Mouse (Mus musculus): Measurements from ENCODE around the gene Lgals4.
A peak's percentile ranks its signal among the peaks of the same experiment; 100 is the strongest.

Gene Lgals4

DNA sequence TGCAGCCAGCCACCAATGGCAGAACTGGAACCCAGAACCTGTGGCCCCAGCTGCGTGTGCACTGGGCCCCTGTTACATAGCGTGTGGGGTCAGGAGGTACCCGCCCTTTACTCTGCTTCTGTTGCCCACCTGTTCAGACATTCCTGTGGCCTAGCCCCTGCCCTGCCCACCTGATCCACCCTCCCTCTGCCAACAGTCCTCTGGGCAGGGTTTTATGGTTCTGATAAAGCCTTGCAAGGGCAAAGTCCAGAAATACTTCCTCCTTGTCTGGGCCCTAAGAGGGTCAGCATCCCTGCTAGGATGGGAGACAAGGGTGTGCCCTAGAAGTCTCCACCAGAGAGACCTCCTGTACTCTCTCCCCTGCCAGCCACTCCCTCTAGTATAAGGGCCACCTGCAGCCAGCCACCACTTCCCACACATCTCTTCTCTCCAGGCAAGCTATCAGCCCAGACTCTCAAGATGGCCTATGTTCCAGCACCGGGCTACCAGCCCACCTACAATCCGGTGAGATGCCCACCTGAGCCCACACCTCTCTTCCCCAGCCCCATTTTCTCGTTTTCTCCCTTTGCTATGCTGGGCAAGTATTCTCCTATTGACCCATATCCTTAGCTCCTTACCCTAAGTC is at the start of gene Lgals4:
Gene Lgals4 (plus strand): TSS at position 132 of the 625 bp plus-strand sequence.
- no peak for DNase-seq

DNA sequence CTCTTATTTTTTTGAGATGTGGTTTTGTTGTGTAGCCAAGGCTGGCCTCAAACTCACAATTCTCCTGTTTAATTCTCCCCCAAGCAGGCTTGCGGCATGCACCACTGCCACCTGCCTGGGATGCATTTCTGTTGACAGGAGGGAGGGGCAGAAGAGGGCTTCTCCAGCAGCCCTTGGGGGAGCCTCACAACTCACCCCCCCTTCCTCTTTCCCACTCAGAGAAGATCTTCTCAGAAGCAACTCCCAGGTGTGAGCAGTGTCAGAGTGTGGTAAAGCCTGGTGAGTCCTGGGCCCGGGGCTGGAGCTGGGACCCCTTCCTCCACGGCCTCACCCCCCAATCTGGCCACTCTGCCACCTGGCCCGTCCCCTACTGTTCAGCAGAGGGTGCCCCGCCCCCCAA is 48.5 kb upstream of the Lgals4 start:
- no peak for DNase-seq

DNA sequence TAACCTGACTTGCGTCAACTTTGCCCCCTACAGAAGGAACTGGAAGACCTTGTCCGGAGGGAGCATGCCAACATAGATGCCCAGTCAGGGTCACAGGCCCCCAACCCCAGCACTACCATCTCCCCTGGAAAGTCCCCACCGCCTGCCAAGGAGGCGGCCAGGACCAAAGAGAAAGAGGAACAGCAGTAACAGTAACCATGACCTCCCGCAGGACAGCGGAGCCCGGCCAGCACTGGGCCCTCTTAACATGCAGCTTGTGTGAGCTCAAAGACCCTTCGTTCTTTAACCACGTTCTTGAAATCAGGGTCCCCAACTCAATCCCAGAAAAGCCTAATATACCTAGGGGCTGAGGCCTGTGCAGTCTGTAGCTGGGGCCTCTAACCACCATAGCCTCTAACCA is 45.8 kb upstream of the Lgals4 start:
- DNase-seq = no peak

DNA sequence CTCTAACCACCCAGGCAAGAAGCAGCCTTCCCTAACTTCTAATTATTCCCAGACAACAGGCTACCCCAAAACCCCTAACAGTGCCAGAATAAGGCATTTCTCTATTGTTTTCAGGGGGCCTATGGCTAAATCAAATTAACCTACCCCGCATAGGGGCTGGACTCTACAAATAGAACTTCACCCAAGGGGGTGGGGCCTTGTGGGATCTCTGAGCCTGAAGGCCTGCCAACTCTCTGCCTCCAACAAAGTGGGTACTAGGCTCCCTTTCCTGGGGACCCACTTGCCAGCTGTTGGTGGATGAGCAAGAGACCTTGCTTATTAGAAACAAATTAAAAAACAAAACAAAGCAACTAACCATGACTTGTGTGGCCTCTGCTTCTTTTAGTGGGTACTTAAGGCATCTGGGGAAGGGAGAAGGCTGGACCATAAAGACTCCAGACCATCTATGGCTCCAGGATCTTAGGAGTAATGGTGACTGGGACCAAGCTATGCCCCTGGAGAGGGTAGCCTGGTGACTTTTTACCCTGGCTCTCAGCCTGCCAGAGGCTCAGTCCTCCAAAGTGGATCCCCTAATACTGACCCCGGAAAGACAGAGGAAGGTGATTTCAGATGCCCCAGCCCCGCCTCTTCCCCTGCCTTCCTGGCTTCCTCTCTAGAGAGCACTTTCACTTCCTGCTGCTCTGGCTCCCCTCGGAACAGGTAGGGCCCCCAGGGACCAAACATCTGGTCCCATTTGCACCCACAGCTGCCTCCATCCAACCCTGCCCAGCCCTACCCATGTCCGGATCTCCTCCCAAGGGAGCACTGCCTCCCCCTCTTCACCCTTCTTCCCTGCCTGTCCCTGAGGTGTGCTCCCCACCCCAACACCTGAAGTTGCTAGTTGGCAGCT is 45.1 kb upstream of the Lgals4 start, which contains the start of gene Rinl:
Gene Rinl (plus strand): TSS at position 663 of the 889 bp plus-strand sequence.
- peak; percentile 36 for DNase-seq

DNA sequence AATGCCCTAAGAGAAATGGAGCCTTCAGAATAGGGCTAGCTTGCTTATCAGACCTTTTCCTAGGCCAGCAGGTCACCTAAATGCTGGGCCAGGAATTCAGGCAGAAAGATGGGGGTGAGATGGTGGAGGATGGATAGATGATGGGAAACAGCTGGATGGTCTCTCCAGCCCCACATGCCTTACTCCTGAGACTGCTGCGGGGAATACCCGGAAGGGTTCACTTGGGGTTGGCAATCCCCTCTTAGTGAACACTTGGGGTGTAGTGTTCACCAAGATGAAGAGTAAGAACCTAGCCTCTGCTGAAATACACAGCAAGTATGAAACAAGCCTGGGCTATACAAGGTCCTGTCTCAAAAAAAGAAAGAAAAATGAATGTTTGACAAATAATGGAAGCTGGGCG is 44.4 kb upstream of the Lgals4 start:
- DNase-seq = no peak

DNA sequence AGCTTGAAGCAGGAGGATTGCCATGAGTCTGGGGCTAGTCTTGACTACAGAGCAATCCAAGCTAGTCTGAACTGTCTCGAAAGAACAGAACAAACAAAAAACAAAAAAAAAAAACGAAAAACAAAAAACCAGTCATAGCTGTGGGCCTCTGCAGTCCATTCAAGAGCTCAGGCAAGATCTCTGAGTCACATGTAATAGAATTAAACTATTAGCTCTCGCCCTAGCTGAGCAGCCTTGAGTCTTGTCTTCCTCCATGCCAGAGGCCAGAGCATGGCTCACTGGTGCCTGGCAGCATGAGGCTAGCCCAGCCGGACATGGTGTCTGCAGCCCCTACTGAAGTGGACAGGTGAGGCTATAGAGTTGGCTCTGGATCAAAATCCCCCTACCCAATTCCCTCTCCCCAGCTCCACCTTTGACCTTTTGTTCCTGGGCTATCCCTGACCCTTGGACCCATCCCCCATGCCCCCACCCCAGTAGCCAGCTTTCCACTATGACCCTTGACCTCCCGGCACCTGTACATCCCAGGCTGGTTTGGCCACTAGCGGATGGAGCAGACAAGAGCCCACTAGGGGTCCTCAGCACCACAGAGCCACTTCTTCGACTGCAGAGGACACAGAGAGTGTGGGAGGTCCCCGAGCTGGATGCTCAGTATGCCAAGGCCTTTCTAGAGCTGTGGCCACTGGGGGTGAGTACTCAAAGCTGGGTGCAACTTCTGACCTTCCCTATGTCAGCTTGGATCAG is 43.4 kb upstream of the Lgals4 start:
- no peak for DNase-seq

DNA sequence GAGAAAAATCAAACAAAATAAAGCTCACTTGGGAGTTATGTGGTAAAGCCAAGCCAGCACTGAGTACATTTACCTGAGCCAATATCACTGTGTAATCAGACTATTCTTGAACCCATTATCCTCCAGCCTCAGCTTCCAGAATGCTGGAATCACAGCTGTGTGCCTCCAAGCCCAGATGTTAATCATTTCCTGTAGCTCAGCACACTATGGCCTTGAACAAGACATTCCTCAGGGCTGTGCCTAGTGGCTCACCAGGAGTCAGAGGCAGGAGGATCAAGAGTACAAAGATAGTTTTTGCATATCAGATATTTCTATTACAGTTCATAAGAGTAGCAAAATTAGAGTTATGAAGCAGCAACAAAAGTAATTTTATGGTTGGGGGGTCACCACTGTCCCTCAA is 41.9 kb upstream of the Lgals4 start:
- DNase-seq = no peak

DNA sequence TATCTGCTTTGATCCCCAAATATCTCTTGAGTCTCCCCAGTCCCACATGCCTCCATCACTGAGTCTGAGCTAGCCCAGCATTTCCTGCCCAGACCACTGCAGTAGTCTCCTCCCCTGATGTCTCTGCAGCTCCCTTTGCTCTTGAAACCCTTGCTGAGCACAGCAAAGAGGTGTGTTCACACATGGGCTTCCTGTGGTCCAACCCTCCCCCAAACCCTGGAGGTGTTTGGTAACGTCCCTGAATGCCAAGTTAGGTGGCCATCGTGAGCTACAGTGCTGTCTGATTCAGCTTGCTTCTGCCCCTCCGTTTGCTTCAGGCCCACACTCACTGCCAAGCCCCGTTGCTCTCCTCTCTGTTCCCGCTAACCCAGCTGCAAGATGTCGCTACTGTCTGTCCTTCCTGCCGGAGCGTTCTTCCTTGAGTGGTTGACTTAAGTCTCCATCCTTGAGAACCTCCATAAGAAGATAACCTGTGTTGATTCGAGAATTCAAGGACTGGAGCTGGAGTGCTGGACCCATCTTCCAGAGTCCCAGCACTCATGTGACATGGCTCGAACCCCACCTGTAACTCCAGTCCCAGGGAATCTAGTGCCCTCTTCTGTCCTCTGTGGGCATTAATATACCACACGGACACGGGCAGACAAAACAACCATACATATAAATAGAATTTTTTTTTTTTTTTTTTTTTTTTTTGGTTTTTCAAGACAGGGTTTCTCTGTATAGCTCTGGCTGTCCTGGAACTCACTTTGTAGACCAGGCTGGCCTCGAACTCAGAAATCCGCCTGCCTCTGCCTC is 41.1 kb upstream of the Lgals4 start:
- DNase-seq = no peak

DNA sequence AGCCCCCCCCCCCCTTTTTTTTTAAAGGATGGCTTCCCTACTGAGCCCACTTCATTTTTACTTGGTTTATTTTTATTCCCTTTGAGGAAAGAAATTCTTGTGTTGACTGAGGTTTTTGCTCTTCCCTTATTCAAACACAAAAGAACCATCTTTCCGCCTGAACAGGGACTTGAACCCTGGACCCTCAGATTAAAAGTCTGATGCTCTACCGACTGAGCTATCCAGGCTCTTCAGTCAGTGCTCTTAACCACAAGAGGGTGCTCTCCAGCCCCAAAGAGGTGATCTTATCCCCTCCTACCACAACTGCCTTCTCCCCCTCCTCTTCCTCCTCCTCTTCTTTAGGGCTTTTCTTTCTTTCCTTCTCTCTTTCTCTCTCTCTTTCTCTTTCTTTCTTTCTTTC is 39.8 kb upstream of the Lgals4 start:
- DNase-seq = peak; percentile 50

DNA sequence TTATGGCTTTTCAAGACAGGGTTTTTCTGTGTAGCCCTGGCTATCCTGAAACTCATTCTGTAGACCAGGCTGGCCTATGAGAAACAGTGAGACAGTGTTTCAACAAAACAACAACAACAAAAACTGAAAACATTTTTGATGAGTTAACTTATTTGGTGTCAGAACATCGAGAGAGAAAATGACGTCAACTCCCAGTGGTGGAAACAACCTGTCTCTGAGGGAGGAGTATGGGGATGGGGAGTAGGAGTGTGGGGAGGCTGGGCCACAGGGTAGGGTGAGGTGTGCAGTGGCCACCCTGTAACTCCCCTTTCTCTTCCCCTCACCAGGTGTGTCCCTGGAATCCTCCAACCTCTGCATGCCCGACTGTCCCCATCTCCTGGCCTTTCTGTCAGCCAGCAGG is 39.2 kb upstream of the Lgals4 start:
- DNase-seq = no peak

DNA sequence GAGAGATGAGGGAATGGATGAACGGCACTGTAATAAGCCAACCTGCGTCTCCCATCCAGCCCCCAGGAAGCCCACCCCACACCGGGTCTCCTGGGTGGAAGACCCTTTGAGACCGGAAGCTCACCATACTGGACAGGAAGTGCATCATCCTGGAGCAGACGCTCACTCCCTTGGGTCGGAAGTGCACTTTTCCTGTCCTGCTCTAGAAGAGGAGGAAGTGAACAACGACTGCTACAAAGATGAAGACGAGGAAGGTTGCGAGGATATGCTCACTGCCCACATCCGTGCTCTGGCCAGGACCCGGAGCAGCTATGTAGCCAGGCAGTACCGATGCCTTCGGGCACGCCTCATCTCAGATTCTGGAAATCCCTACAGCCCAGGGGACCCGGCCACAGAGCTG is 37.8 kb upstream of the Lgals4 start:
- DNase-seq = peak; percentile 23

DNA sequence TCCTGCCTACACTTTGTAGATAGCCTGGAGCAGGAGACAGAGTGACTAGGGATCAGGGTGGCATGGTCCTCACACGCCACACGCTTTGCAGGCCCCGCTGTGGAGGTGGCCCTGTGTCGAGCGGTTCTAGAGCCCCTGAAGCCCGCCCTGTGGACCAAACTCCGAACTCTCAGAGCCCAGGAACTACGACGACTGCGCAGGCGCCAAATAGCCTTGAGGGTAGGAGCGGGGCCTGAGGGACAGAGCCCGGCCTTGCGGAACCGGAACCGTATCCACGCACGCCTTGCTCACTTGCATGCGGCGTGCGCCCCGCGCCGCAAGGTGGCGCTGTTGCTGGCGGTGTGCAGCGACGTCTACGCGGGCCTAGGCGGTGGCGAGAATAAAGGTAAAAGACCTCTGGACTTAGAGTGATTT is 37.1 kb upstream of the Lgals4 start:
- peak; percentile 91 for DNase-seq

DNA sequence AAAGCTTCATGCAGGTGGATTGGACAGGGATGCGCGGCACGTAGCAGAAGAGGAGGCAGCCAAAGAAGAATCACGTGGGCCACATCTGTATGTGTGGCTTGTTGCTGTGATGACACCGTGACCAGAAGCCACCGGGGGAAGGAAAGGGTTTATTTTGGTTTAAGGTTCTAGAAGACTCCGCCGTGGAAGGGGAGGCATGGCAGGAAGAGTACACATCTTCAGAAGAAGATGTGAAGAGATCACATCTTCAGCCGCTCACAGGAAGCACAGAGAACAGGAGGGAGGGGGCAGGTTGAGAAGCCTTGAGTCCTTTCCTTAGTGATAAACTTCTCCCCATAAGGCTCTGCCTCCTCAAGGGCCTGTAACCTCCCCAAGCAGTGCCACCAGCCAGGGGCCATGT is 33.7 kb upstream of the Lgals4 start:
- no peak for DNase-seq

DNA sequence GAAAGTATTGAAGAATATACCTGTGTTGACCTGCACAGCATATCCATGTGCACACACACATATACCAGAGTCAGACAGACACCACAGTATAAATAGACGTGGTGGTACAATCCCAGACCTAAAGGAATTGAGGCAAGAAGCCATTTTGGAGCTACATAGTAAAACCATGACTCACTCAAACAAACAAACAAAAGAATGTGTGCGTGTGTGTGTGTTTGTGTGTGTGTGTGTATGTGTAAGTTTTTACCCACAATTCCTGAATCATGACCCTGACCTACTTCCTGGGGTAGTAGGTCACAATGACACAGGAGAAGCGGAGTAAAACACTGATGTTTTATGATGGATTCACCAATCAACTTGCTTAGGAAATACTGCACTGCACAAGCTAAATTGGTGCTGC is 32.2 kb upstream of the Lgals4 start:
- DNase-seq = no peak

DNA sequence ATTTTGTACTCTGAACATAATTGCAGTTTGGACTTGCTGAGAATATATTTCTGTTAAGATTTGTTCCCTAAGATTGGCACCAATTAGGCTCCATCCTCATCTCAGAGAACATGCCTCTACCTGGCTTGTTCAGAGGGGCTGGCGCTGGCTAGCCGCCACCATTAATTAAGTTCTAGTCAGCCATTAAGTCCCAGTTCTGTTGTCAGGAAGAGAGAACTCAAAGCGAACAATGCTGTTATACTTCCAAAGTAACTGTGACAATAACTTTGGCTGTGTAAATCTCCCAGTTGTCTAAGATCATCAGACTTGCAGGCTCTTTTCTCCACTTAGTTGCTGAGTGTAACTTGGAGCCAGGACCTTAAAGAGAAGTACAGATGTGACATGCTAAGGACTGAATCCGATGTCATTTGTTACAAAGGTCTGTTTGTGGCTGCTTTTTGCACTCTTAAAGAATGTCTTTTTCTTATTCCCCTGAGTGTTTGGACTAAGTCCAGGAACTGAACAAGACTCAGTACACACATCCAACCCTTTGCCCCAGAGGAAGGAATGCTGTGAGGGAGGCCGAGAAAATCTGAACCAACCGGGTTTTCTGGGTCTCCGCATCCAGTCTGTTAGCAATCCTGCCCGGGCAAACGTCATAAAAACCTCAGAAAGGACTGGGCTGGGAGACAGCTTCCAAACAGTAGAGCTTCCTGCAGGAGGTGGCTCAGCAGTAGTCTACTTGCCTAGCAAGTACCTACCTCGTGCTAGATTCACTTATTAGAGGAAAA is 31.6 kb upstream of the Lgals4 start:
- DNase-seq = peak; percentile 72

DNA sequence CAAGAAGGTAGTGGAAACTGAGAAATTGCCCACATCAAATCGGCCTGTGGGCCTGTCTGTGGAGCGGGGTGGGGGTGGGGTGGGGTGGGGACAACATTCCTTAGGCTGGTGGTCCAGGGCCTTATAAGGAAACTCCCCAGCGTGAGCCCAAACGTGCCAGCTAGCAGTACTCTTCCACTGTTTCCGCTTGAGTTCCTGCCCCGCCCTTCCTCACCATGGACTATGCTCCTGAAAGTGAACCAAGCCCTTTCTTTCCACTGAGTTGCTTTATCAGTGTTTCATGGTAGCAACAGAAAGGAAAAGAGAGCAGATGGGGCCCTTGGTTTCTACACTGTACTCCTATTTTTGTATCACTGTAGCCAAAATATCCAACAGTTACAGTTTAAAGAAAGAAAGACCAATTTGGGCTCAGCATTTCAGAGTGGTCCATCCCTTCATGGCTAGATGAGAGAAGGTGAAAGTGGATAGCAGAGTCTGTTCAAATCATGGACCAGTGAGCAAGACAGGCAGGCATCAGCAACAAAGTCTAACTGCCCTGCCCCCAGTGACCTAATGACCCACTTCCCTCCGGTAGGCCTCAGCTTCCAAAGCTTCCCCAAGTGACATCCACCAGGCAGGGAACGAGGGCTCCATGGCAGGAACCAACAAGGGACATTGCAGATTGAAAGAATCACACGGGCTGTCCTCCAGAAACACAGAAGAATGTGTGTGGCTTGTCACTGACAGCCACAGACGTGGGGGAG is 30.6 kb upstream of the Lgals4 start:
- DNase-seq = peak; percentile 62

DNA sequence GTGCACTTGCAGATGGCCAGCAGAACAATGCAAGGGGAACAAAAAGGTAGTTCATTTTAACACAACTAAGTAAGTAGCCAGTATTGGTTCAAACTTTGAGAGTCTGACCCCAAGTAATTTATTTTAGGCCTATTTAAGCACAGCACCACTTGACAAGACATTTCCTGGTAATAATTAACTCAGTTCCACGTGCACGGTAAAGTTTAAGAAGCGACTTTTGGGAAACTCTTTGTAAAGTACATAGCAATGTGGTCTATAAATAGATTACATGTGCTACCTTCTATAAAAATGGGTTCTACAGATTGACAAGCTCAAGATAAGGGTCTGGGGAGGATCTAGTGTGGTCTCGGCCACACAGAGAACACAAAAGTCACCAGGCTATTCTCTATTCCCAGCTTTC is 29.9 kb upstream of the Lgals4 start:
- no peak for DNase-seq

DNA sequence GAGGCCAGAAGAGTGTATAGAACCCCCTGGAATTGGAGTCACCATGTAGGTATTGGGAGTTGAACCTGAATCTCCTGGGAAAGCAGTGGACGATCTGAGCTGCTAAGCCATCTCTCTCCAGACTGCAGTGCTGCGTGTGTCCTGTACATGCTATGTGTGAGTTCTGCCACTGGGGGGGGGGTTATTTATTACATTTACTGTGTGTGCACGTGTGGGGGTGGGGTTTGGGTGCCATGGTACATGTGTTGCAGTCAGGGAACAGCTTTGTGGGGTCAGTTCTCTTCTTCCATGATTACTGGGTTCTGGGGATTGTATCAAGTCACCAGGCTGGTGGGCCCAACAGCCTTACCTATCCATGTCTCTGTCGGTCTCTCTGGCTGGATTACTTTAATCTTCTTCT is 26.8 kb upstream of the Lgals4 start:
- no peak for DNase-seq

DNA sequence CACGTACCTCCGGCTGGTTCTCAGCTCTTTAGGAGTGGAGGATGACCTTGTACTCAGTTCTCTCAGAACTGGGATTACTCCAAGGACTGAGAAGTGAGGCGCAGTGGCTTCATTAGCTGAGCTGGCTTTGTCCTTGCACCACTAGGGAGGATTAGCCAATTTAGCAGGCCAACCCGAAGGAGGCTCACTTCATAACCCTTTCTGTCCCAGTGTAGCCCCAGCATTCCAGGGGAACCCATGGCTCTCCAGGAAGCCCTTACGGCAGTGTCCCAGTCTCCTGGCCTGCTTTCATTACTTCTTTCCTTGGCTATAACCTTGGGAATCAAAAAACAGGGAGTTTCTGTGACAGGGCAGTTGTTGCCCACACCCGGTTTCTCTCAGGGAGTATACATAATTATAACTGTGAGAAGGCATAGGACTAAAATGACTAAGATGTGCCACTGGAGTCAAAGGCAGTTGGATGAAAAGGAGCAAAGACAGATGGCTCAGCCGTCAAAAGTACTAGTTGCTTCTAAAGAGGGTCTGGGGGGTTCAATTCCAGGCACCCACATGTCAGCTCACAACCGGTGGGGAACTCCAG is 25.9 kb upstream of the Lgals4 start:
- peak; percentile 44 for DNase-seq

DNA sequence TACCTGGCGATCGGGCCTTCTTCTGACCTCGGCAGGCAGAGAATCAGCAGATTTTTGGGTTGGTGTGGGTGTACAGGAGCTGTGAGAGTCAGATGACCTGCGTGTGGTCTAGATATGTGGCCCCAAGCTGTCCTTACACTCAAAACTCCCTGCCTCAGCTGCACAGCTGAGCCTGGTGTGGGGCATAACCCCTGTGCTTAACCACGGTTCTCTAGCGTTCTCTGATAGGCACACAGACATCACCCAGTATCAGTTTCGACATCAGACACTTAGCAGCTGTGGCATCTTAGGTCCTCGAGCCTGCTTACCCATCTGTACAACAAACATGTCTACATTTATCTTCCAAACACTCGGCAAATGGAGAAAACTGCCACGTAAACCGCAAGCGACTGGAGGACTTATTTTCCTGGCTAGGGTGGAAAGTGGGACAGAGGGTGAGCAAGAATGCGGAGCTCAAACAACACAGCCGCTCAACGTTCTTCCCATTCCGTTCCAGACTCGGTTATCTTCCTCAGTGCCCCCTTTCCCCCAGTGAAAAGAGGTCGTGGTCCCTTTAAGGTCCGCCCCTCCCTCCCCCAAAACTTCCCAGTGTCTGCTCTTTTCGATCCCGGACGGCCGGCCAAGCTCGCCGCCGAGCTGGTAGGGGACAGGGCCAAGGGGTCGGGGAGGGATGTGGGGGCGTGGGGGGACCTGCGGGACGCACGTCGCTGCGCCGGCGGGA is 25.3 kb upstream of the Lgals4 start, which contains the start of gene Hnrnpl:
Gene Hnrnpl (plus strand): TSS at position 321 of the 721 bp plus-strand sequence.
- peak; percentile 67 for DNase-seq
